Mouse (Mus musculus) spleen, adult 18-20 months (tissue): Measurements from ENCODE around the gene Kcmf1.
A peak's percentile ranks its signal among the peaks of the same experiment; 100 is the strongest.

ENCODE experiments used
- DNase-seq, 2 experiments: peaks; one replicate each; pipeline ENCODE4 v3.0.0; 2022; ENCODE audit warnings: mixed read lengths in 2 of 2

Kcmf1 gene

GRCm38 (mm10) chr6:72899781-72900681 is at the start of gene Kcmf1:
Kcmf1 (minus strand) TSS chr6:72899979.
- DNase-seq, result peak; percentile 72 to 75

- DNase-seq, result no peak
Measured at GRCm38 (mm10) chr6:72949161-72949756, 49.5 kb upstream of the Kcmf1 start.

- no peak for DNase-seq
Measured at GRCm38 (mm10) chr6:72948392-72948791, 48.6 kb upstream of the Kcmf1 start.

- no peak for DNase-seq
Measured at GRCm38 (mm10) chr6:72947960-72948359, 48.2 kb upstream of the Kcmf1 start.

GRCm38 (mm10) chr6:72940493-72940892 is 40.7 kb upstream of the Kcmf1 start:
- peak in 1 of 2 experiments; percentile 72 for DNase-seq

- peak in 1 of 2 experiments; percentile 39 for DNase-seq
Measured at GRCm38 (mm10) chr6:72937859-72938258, 38.1 kb upstream of the Kcmf1 start.

GRCm38 (mm10) chr6:72937430-72937829 is 37.7 kb upstream of the Kcmf1 start:
- DNase-seq, result no peak

- DNase-seq, result no peak
Measured at GRCm38 (mm10) chr6:72932955-72933354, 33.2 kb upstream of the Kcmf1 start.

GRCm38 (mm10) chr6:72931533-72931932 is 31.8 kb upstream of the Kcmf1 start:
- DNase-seq, result no peak

- no peak for DNase-seq
Measured at GRCm38 (mm10) chr6:72929795-72930398, 30.1 kb upstream of the Kcmf1 start.

- no peak for DNase-seq
Measured at GRCm38 (mm10) chr6:72926755-72927482, 27.1 kb upstream of the Kcmf1 start.

- no peak for DNase-seq
Measured at GRCm38 (mm10) chr6:72926031-72926430, 26.3 kb upstream of the Kcmf1 start.

GRCm38 (mm10) chr6:72923381-72923780 is 23.6 kb upstream of the Kcmf1 start:
- DNase-seq, result no peak

GRCm38 (mm10) chr6:72921081-72921480 is 21.3 kb upstream of the Kcmf1 start:
- DNase-seq, result no peak

- no peak for DNase-seq
Measured at GRCm38 (mm10) chr6:72918510-72919033, 18.8 kb upstream of the Kcmf1 start.

- DNase-seq, result no peak
Measured at GRCm38 (mm10) chr6:72916330-72916729, 16.6 kb upstream of the Kcmf1 start.

- DNase-seq, result no peak
Measured at GRCm38 (mm10) chr6:72914087-72914749, 14.4 kb upstream of the Kcmf1 start.

- DNase-seq, result no peak
Measured at GRCm38 (mm10) chr6:72911261-72911660, 11.5 kb upstream of the Kcmf1 start.

- DNase-seq, result no peak
Measured at GRCm38 (mm10) chr6:72902254-72902990, 2.6 kb upstream of the Kcmf1 start.

- no peak for DNase-seq
Measured at GRCm38 (mm10) chr6:72900952-72901351, 1.2 kb upstream of the Kcmf1 start.

GRCm38 (mm10) chr6:72899201-72899780 is 488 bp downstream of the Kcmf1 start:
- DNase-seq, result peak; percentile 59 to 71
